Mouse (Mus musculus): Measurements from ENCODE around the gene Cspg5. TPM values are rescaled to one million over a fixed set of nuclear protein-coding genes. Genes with fewer than 3 reads are reported as not detected.
A peak's percentile ranks its signal among the peaks of the same experiment; 100 is the strongest.

Cspg5 gene
- polyA plus RNA-seq, 1 experiment from 2014 or later = 21.3 TPM

DNA sequence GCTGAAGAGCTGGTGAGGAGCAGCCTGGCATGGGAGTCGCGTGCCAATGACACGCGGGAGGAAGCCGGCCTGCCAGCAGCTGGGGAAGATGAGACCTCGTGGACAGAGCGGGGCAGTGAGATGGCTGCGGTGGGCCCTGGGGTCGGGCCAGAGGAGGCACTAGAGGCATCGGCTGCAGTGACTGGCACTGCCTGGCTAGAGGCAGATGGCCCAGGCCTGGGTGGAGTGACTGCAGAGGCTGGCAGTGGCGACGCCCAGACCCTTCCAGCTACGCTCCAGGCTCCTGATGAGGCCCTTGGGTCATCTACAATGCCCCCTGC lies 2.7 kb downstream of the Cspg5 start:
- Histone ChIP-seq H3K4me3 (ENCODE audit: low read depth, low read length) (peak overlapping the region; percentile 56), H3K36me3 (ENCODE audit: control insufficient read depth, insufficient read depth, low read length) (no peaks in the 10 kb centered on the region), H3K4me1 (ENCODE audit: control insufficient read depth, insufficient read depth, low read length) (peaks cover 30% of the 10 kb centered on the region), H3K9me3 (ENCODE audit: control insufficient read depth, low read length) (no peaks in the 10 kb centered on the region), H3K4me2 (ENCODE audit: low read depth) (peak overlapping the region; percentile 92), H3K27me3 (ENCODE audit: control insufficient read depth, insufficient read depth, low read length) (no peaks in the 10 kb centered on the region), H3K27ac (ENCODE audit: low read depth, low read length) (0 out of 2 replicates have a peak overlapping the region, but pooled peaks have one; percentile 39), H3K9ac (ENCODE audit: low read length) (peak overlapping the region; percentile 29)
- ATAC-seq (ENCODE audit: insufficient read depth, low FRiP score, low TSS enrichment) (no peak), DNase-seq (ENCODE audit: low spot score) (no peak)
- 35% methylated on average over 13 of the region's 13 CpGs for WGBS

DNA sequence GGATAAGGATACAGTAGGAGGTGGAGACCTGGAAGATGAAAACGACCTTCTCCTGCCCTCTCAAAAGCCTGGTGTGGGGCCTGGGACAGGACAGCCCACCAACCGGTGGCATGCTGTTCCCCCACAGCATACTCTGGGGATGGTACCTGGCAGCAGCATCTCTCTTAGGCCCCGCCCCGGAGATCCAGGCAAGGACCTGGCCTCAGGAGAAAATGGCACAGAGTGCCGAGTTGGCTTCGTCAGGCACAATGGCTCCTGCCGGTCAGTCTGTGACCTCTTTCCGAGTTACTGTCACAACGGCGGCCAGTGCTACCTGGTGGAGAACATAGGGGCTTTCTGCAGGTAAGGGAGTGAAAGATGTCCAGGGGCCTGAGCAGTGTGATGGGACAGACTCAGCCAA lies 3.5 kb downstream of the Cspg5 start:
- Histone ChIP-seq H3K4me1 (ENCODE audit: control insufficient read depth, insufficient read depth, low read length) (peaks cover 30% of the 10 kb centered on the region), H3K27ac (ENCODE audit: low read depth, low read length) (no peak overlapping the region)

GRCm38 (mm10) chr9:110248861-110249260 lies 5.3 kb downstream of the Cspg5 start:
- H3K4me2 ChIP-seq (ENCODE audit: low read depth) = no peak overlapping the region
- no peak overlapping the region for H3K4me3 ChIP-seq (ENCODE audit: low read depth, low read length)
- DNase-seq (ENCODE audit: low spot score) (peak; percentile 7), ATAC-seq (ENCODE audit: insufficient read depth, low FRiP score, low TSS enrichment) (no peak)
- peak overlapping the region; percentile 98 for H3K27ac ChIP-seq (ENCODE audit: low read depth, low read length)
- 77% methylated on average over 2 of the region's 2 CpGs for WGBS
- no peak overlapping the region for H3K9ac ChIP-seq (ENCODE audit: low read length)
- H3K36me3 ChIP-seq (ENCODE audit: control insufficient read depth, insufficient read depth, low read length) = no peaks in the 10 kb centered on the region
- peaks cover 30% of the 10 kb centered on the region for H3K4me1 ChIP-seq (ENCODE audit: control insufficient read depth, insufficient read depth, low read length)
- H3K9me3 ChIP-seq (ENCODE audit: control insufficient read depth, low read length) = no peaks in the 10 kb centered on the region
- H3K27me3 ChIP-seq (ENCODE audit: control insufficient read depth, insufficient read depth, low read length) = no peaks in the 10 kb centered on the region

More for the DNA sequence above, 3.5 kb downstream of the Cspg5 start:
- no peaks in the 10 kb centered on the region for H3K27me3 ChIP-seq (ENCODE audit: control insufficient read depth, insufficient read depth, low read length)
- DNase-seq (ENCODE audit: low spot score) (peak; percentile 6), ATAC-seq (ENCODE audit: insufficient read depth, low FRiP score, low TSS enrichment) (no peak)
- no peaks in the 10 kb centered on the region for H3K9me3 ChIP-seq (ENCODE audit: control insufficient read depth, low read length)
- H3K36me3 ChIP-seq (ENCODE audit: control insufficient read depth, insufficient read depth, low read length) = no peaks in the 10 kb centered on the region
- H3K4me3 ChIP-seq (ENCODE audit: low read depth, low read length) = no peak overlapping the region
- 84% methylated on average over 10 of the region's 10 CpGs for WGBS
- no peak overlapping the region for H3K9ac ChIP-seq (ENCODE audit: low read length)
- H3K4me2 ChIP-seq (ENCODE audit: low read depth) = no peak overlapping the region

GRCm38 (mm10) chr9:110249823-110250543 lies 6.4 kb downstream of the Cspg5 start:
- Histone ChIP-seq H3K4me3 (ENCODE audit: low read depth, low read length) (no peak overlapping the region), H3K4me1 (ENCODE audit: control insufficient read depth, insufficient read depth, low read length) (peaks cover 25% of the 10 kb centered on the region), H3K9me3 (ENCODE audit: control insufficient read depth, low read length) (no peaks in the 10 kb centered on the region), H3K4me2 (ENCODE audit: low read depth) (peak overlapping the region; percentile 29), H3K27me3 (ENCODE audit: control insufficient read depth, insufficient read depth, low read length) (no peaks in the 10 kb centered on the region), H3K9ac (ENCODE audit: low read length) (peak overlapping the region; percentile 57), H3K27ac (ENCODE audit: low read depth, low read length) (peak overlapping the region; percentile 98), H3K36me3 (ENCODE audit: control insufficient read depth, insufficient read depth, low read length) (no peaks in the 10 kb centered on the region)
- DNase-seq (ENCODE audit: low spot score) = peak; percentile 82
- WGBS = 15% methylated on average over 11 of the region's 11 CpGs
- peak; percentile 84 for ATAC-seq (ENCODE audit: insufficient read depth, low FRiP score, low TSS enrichment)

DNA sequence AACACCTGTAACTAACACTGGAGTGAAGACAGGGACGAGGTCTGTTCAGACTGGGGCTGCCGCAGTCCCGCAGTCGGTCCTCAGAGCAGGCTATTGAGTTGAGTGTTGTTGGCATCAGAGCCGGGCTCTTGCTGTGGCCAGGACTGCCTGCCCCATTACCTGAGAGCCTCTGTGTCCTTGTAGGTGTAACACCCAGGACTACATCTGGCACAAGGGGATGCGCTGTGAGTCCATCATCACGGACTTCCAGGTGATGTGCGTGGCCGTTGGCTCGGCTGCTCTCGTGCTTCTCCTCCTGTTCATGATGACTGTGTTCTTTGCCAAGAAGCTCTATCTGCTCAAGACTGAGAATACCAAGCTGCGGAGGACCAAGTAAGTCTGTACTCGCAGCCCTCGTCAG lies 7.2 kb downstream of the Cspg5 start:
- Histone ChIP-seq H3K4me3 (ENCODE audit: low read depth, low read length) (no peak overlapping the region), H3K4me2 (ENCODE audit: low read depth) (no peak overlapping the region; the same call in 1 of the 2 replicates), H3K9me3 (ENCODE audit: control insufficient read depth, low read length) (no peaks in the 10 kb centered on the region), H3K9ac (ENCODE audit: low read length) (no peak overlapping the region; the same call in 1 of the 2 replicates), H3K36me3 (ENCODE audit: control insufficient read depth, insufficient read depth, low read length) (no peaks in the 10 kb centered on the region), H3K4me1 (ENCODE audit: control insufficient read depth, insufficient read depth, low read length) (peaks cover 31% of the 10 kb centered on the region), H3K27ac (ENCODE audit: low read depth, low read length) (peak overlapping the region; percentile 98), H3K27me3 (ENCODE audit: control insufficient read depth, insufficient read depth, low read length) (no peaks in the 10 kb centered on the region)
- WGBS = 86% methylated on average over 14 of the region's 14 CpGs
- DNase-seq (ENCODE audit: low spot score) (no peak), ATAC-seq (ENCODE audit: insufficient read depth, low FRiP score, low TSS enrichment) (no peak)

- H3K4me2 ChIP-seq (ENCODE audit: low read depth) = no peak overlapping the region
- 35% methylated on average over 15 of the region's 15 CpGs for WGBS
- no peaks in the 10 kb centered on the region for H3K9me3 ChIP-seq (ENCODE audit: control insufficient read depth, low read length)
- peaks cover 22% of the 10 kb centered on the region for H3K4me1 ChIP-seq (ENCODE audit: control insufficient read depth, insufficient read depth, low read length)
- H3K36me3 ChIP-seq (ENCODE audit: control insufficient read depth, insufficient read depth, low read length) = no peaks in the 10 kb centered on the region
- 0 out of 2 replicates have a peak overlapping the region, but pooled peaks have one; percentile 5 for H3K9ac ChIP-seq (ENCODE audit: low read length)
- ATAC-seq (ENCODE audit: insufficient read depth, low FRiP score, low TSS enrichment) (peak; percentile 87), DNase-seq (ENCODE audit: low spot score) (peak; percentile 73)
- H3K4me3 ChIP-seq (ENCODE audit: low read depth, low read length) = no peak overlapping the region
- no peaks in the 10 kb centered on the region for H3K27me3 ChIP-seq (ENCODE audit: control insufficient read depth, insufficient read depth, low read length)
- H3K27ac ChIP-seq (ENCODE audit: low read depth, low read length) = peak overlapping the region; percentile 73
Measured at GRCm38 (mm10) chr9:110255407-110256019, 11.9 kb downstream of the Cspg5 start.

- Histone ChIP-seq H3K4me2 (ENCODE audit: low read depth) (no peak overlapping the region), H3K4me1 (ENCODE audit: control insufficient read depth, insufficient read depth, low read length) (peaks cover 14% of the 10 kb centered on the region), H3K4me3 (ENCODE audit: low read depth, low read length) (no peak overlapping the region), H3K27ac (ENCODE audit: low read depth, low read length) (no peak overlapping the region), H3K36me3 (ENCODE audit: control insufficient read depth, insufficient read depth, low read length) (no peaks in the 10 kb centered on the region), H3K9me3 (ENCODE audit: control insufficient read depth, low read length) (no peaks in the 10 kb centered on the region), H3K9ac (ENCODE audit: low read length) (no peak overlapping the region), H3K27me3 (ENCODE audit: control insufficient read depth, insufficient read depth, low read length) (no peaks in the 10 kb centered on the region)
- DNase-seq (ENCODE audit: low spot score) (peak; percentile 8), ATAC-seq (ENCODE audit: insufficient read depth, low FRiP score, low TSS enrichment) (no peak)
- WGBS = 88% methylated on average over 6 of the region's 6 CpGs
Measured at GRCm38 (mm10) chr9:110258646-110259045, 15.1 kb downstream of the Cspg5 start.

GRCm38 (mm10) chr9:110259118-110259517 lies 15.5 kb downstream of the Cspg5 start:
- H3K4me1 ChIP-seq (ENCODE audit: control insufficient read depth, insufficient read depth, low read length) = peaks cover 14% of the 10 kb centered on the region
- H3K27ac ChIP-seq (ENCODE audit: low read depth, low read length) = no peak overlapping the region
- H3K4me3 ChIP-seq (ENCODE audit: low read depth, low read length) = no peak overlapping the region
- H3K36me3 ChIP-seq (ENCODE audit: control insufficient read depth, insufficient read depth, low read length) = no peaks in the 10 kb centered on the region
- DNase-seq (ENCODE audit: low spot score) (peak; percentile 8), ATAC-seq (ENCODE audit: insufficient read depth, low FRiP score, low TSS enrichment) (no peak)
- no peak overlapping the region for H3K4me2 ChIP-seq (ENCODE audit: low read depth)
- H3K27me3 ChIP-seq (ENCODE audit: control insufficient read depth, insufficient read depth, low read length) = no peaks in the 10 kb centered on the region
- WGBS = 78% methylated on average over 3 of the region's 3 CpGs
- H3K9me3 ChIP-seq (ENCODE audit: control insufficient read depth, low read length) = no peaks in the 10 kb centered on the region
- H3K9ac ChIP-seq (ENCODE audit: low read length) = no peak overlapping the region

DNA sequence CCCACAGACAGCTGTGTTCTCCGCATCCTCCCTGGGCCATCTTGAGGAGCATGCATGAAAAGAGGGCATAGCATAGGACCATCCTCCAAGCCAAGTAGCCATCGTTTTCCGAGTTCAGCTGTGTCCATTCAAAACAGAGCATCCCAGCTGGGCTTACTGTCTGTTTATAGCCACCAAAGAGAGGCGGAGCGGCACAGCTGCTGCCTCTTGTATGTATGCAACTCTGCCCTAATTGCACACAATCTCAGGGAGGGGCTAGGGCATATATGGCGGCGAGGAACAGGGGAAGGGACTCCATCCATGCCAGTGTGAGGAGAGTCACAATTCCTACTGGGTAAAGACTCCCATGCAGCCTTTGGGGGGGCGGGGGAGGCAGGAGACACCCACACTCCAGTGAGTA lies 19.6 kb downstream of the Cspg5 start:
- Histone ChIP-seq H3K27ac (ENCODE audit: low read depth, low read length) (no peak overlapping the region), H3K4me3 (ENCODE audit: low read depth, low read length) (no peak overlapping the region), H3K4me1 (ENCODE audit: control insufficient read depth, insufficient read depth, low read length) (no peaks in the 10 kb centered on the region), H3K27me3 (ENCODE audit: control insufficient read depth, insufficient read depth, low read length) (no peaks in the 10 kb centered on the region), H3K4me2 (ENCODE audit: low read depth) (no peak overlapping the region), H3K9me3 (ENCODE audit: control insufficient read depth, low read length) (no peaks in the 10 kb centered on the region), H3K9ac (ENCODE audit: low read length) (no peak overlapping the region), H3K36me3 (ENCODE audit: control insufficient read depth, insufficient read depth, low read length) (no peaks in the 10 kb centered on the region)
- peak; percentile 14 for DNase-seq (ENCODE audit: low spot score)
- ATAC-seq (ENCODE audit: insufficient read depth, low FRiP score, low TSS enrichment) = no peak
- 66% methylated on average over 8 of the region's 8 CpGs for WGBS
